Mouse (Mus musculus) gastrocnemius, postnatal 36 days (tissue): ENCODE results near the gene Patl2. TPM values are rescaled to one million over a fixed set of nuclear protein-coding genes. Genes with fewer than 3 reads are reported as not detected.
"Not testable (repeated sequence)": the region's sequence is repeated elsewhere in the genome, so short reads cannot be mapped to it uniquely, and the experiment has no call there.

Source experiments
- DNase-seq, 2 experiments: peaks; one replicate each; pipeline ENCODE4 v3.0.0; 2022
- intact Hi-C: fragments of 180-260 bp; cut with DNase I; formaldehyde crosslinking; loops from one replicate; pipeline ENCODE4 v1.15.1; 2025
- long read RNA-seq, 2 experiments: library from polyadenylated mRNA; stranded (forward); transcript quantifications; one replicate each; pipeline ENCODE4 v2.0.0; 2021
- total RNA-seq, 2 experiments: library from RNA; stranded (reverse); gene quantifications; 2 replicates each; pipeline ENCODE4 v1.2.3; 2021

Gene Patl2
- not detected for total RNA-seq
- long read RNA-seq, experiment 1, result 0 reads
- long read RNA-seq, experiment 2, result 0 reads

- no peak for DNase-seq
- intact Hi-C loops, result no loop called here
These were observed at the start of gene Patl2, which contains the start of gene Terb2 for GRCm38 (mm10) chr2:122186106-122186505. Gene Patl2, minus strand, starts transcription at chr2:122186189. Gene Terb2, plus strand, starts transcription at chr2:122186272.

- intact Hi-C loops, result no loop called here
- no peak for DNase-seq
These were observed 49.4 kb upstream of the Patl2 start for GRCm38 (mm10) chr2:122235425-122235824.

- intact Hi-C loops, result no loop called here
- peak; percentile 54 to 69 for DNase-seq
These were observed 48.8 kb upstream of the Patl2 start, which contains the start of gene Sord for GRCm38 (mm10) chr2:122234611-122235288. Gene Sord, plus strand, starts transcription at chr2:122234749.

- intact Hi-C loops, result no loop called here
- no peak for DNase-seq
These were observed 48.0 kb upstream of the Patl2 start for GRCm38 (mm10) chr2:122233759-122234557.

GRCm38 (mm10) chr2:122233341-122233740 lies 47.4 kb upstream of the Patl2 start:
- intact Hi-C loops, result no loop called here

GRCm38 (mm10) chr2:122231616-122232015 lies 45.6 kb upstream of the Patl2 start:
- DNase-seq, result no peak
- intact Hi-C loops, result no loop called here

More at GRCm38 (mm10) chr2:122233341-122233740, 47.4 kb upstream of the Patl2 start:
- no peak for DNase-seq

- no peak for DNase-seq
- intact Hi-C loops, result no loop called here
These were observed 44.4 kb upstream of the Patl2 start for GRCm38 (mm10) chr2:122230395-122230794.

- DNase-seq, result no peak
- intact Hi-C loops, result no loop called here
These were observed 37.7 kb upstream of the Patl2 start for GRCm38 (mm10) chr2:122223654-122224053.

- DNase-seq, result no peak
- intact Hi-C loops, result no loop called here
These were observed 36.3 kb upstream of the Patl2 start for GRCm38 (mm10) chr2:122222272-122222671.

- DNase-seq, result no peak
- intact Hi-C loops, result no loop called here
These were observed 35.8 kb upstream of the Patl2 start for GRCm38 (mm10) chr2:122221798-122222197.

- intact Hi-C loops, result no loop called here
These were observed 35.4 kb upstream of the Patl2 start for GRCm38 (mm10) chr2:122221378-122221777.

GRCm38 (mm10) chr2:122218234-122218633 lies 32.2 kb upstream of the Patl2 start:
- no peak for DNase-seq
- intact Hi-C loops, result no loop called here

More at GRCm38 (mm10) chr2:122221378-122221777, 35.4 kb upstream of the Patl2 start:
- no peak for DNase-seq

- DNase-seq, intact Hi-C loops: not testable (repeated sequence)
These were observed 31.1 kb upstream of the Patl2 start for GRCm38 (mm10) chr2:122217075-122217474.

- intact Hi-C loops, result no loop called here
- no peak for DNase-seq
These were observed 24.7 kb upstream of the Patl2 start for GRCm38 (mm10) chr2:122210534-122211228.

GRCm38 (mm10) chr2:122206440-122207107 lies 20.6 kb upstream of the Patl2 start:
- DNase-seq, result no peak
- intact Hi-C loops, result no loop called here

- DNase-seq, result no peak
- intact Hi-C loops, result no loop called here
These were observed 15.5 kb upstream of the Patl2 start for GRCm38 (mm10) chr2:122201501-122201900.

- DNase-seq, result no peak
- intact Hi-C loops, result loop anchor here (2.0 to 5.0 kb wide), 2 partner anchors 48 to 108 kb away; no protein-coding TSS in a partner anchor
These were observed 8.5 kb upstream of the Patl2 start for GRCm38 (mm10) chr2:122194509-122194929.

- no peak for DNase-seq
- intact Hi-C loops, result loop anchor here (5.0 kb wide), 1 partner anchor 110 kb away; no protein-coding TSS in a partner anchor
These were observed 5.9 kb upstream of the Patl2 start for GRCm38 (mm10) chr2:122191849-122192248.

GRCm38 (mm10) chr2:122186751-122187150 lies 762 bp upstream of the Patl2 start:
- no peak for DNase-seq
- intact Hi-C loops, result no loop called here

GRCm38 (mm10) chr2:122185086-122185485 lies 903 bp downstream of the Patl2 start:
- intact Hi-C loops, result no loop called here

More at GRCm38 (mm10) chr2:122185086-122185485, 903 bp downstream of the Patl2 start:
- DNase-seq, result no peak
